In the genomic region with DNA sequence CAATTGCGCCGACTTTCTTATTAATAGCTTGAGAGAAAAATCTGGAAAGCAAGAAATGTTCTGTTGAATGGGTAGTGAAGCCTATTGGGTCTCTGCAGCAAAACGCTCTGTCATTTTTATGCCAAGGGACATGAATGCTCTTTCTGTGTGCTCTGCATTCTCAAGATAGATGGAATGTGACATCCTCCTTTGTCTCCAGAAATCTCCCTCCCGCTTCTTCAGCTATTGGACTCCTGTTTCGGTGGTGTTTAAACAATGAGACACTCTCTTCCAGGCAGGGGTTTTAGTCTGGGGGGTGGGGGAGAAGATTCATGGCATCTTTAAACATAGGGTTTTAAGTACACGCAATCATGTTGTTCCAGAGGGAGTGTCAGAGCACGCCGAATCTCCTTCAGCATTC, we compare ENCODE assay signal across 28 mouse cellular contexts.
DNase-seq lines count a peak whose midpoint lies in the region; ATAC-seq lines count a peak whose summit lies in the region.
"Had no signal": no experiment of that assay in that cellular context is flagged by ENCODE, and none has a peak within 500 bp of the region (broad histone marks: within the 10 kb centered on the region; RNA-seq: fewer than 3 reads in every experiment).

No protein-coding gene starts in this region.

- DNase-seq in hindbrain, embryonic 14.5 days (ENCODE audit: low spot score), result no peak
- no peak for DNase-seq in neural tube, embryonic 10.5 days (ENCODE audit: extremely low spot score, low spot score)
- peak; percentile 18 for DNase-seq in embryo, embryonic 11 days
- peak; percentile 94 for DNase-seq in retina, postnatal 1 day
- DNase-seq in adrenal gland, adult 8-10 months, result no peak
- no peak for DNase-seq in right cerebral cortex, postnatal 14 days
- DNase-seq: adrenal gland, adult 2 months; B cell, adult 2 months; cerebellum, adult 18-20 months; cerebellum, postnatal 14 days; forebrain, postnatal 0 days; heart, adult 2 months; kidney, adult 2 months; kidney, postnatal 36 days; liver, postnatal 0 days; lung, postnatal 36 days; thymus, postnatal 14 days had no signal

- H3K4me3 ChIP-seq in hindbrain, embryonic 15.5 days, result no peak overlapping the region
- no peak overlapping the region for H3K4me3 ChIP-seq in hindbrain, embryonic 14.5 days (replicated peaks; ENCODE audit: low read length)
- H3K4me3 ChIP-seq in neural tube, embryonic 13.5 days, result no peak overlapping the region
- H3K4me3 ChIP-seq: embryonic facial prominence, embryonic 15.5 days; forebrain, embryonic 12.5 days; heart, adult 2 months; heart, embryonic 12.5 days; intestine, embryonic 15.5 days; layer of hippocampus, adult 2 months; limb, embryonic 13.5 days; liver, embryonic 12.5 days; stomach, embryonic 15.5 days had no signal

- no peak for ATAC-seq in hindbrain, embryonic 15.5 days (ENCODE audit: low FRiP score, low read depth)
- ATAC-seq in hindbrain, embryonic 14.5 days (ENCODE audit: low FRiP score), result no peak
- ATAC-seq in neural tube, embryonic 13.5 days (ENCODE audit: low read depth), result no peak
- ATAC-seq: activated CD4-positive, CD25-positive, alpha-beta regulatory T cell, adult 4 months; forebrain, postnatal 0 days; intestine, embryonic 15.5 days; liver, embryonic 12.5 days; liver, postnatal 0 days had no signal

- H3K36me3 ChIP-seq in hindbrain, embryonic 15.5 days, result no peaks in the 10 kb centered on the region
- H3K36me3 ChIP-seq in hindbrain, embryonic 14.5 days (replicated peaks; ENCODE audit: control insufficient read depth, insufficient read depth), result no peaks in the 10 kb centered on the region
- no peaks in the 10 kb centered on the region for H3K36me3 ChIP-seq in neural tube, embryonic 13.5 days
- H3K36me3 ChIP-seq: embryonic facial prominence, embryonic 15.5 days; forebrain, embryonic 12.5 days; heart, embryonic 12.5 days; intestine, embryonic 15.5 days; limb, embryonic 13.5 days; liver, embryonic 12.5 days; stomach, embryonic 15.5 days had no signal

- H3K9ac ChIP-seq in hindbrain, embryonic 15.5 days, result no peak overlapping the region
- no peak overlapping the region; the same call in 1 of the 2 replicates for H3K9ac ChIP-seq in hindbrain, embryonic 14.5 days
- no peak overlapping the region for H3K9ac ChIP-seq in neural tube, embryonic 13.5 days
- H3K9ac ChIP-seq: embryonic facial prominence, embryonic 15.5 days; forebrain, embryonic 12.5 days; forebrain, postnatal 0 days; heart, embryonic 12.5 days; intestine, embryonic 15.5 days; limb, embryonic 13.5 days; liver, embryonic 12.5 days; liver, postnatal 0 days; stomach, embryonic 15.5 days had no signal

- 27% methylated on average over 8 of the region's 8 CpGs for WGBS in hindbrain, embryonic 15.5 days
- WGBS in hindbrain, embryonic 14.5 days, result 29% methylated on average over 8 of the region's 8 CpGs
- 28% methylated on average over 8 of the region's 8 CpGs for WGBS in neural tube, embryonic 13.5 days

- no peaks in the 10 kb centered on the region for H3K9me3 ChIP-seq in hindbrain, embryonic 15.5 days
- no peaks in the 10 kb centered on the region for H3K9me3 ChIP-seq in hindbrain, embryonic 14.5 days (ENCODE audit: control insufficient read depth, low read length)
- no peaks in the 10 kb centered on the region for H3K9me3 ChIP-seq in neural tube, embryonic 13.5 days
- H3K9me3 ChIP-seq: embryonic facial prominence, embryonic 15.5 days; forebrain, embryonic 12.5 days; heart, embryonic 12.5 days; intestine, embryonic 15.5 days; limb, embryonic 13.5 days; stomach, embryonic 15.5 days had no signal

- H3K27ac ChIP-seq in hindbrain, embryonic 15.5 days (replicated peaks), result peak overlapping the region; percentile 51; the same call in 1 of the 2 replicates
- no peak overlapping the region for H3K27ac ChIP-seq in hindbrain, embryonic 14.5 days
- H3K27ac ChIP-seq in neural tube, embryonic 13.5 days (replicated peaks), result peak overlapping the region; percentile 23; the same call in 1 of the 2 replicates
- H3K27ac ChIP-seq: embryonic facial prominence, embryonic 15.5 days; forebrain, embryonic 12.5 days; heart, adult 2 months; intestine, embryonic 15.5 days; layer of hippocampus, adult 2 months; limb, embryonic 13.5 days; liver, embryonic 12.5 days; stomach, embryonic 15.5 days had no signal

- peaks cover 28% of the 10 kb centered on the region for H3K4me1 ChIP-seq in hindbrain, embryonic 15.5 days (replicated peaks)
- H3K4me1 ChIP-seq in hindbrain, embryonic 14.5 days (replicated peaks; ENCODE audit: control insufficient read depth, insufficient read depth, low read length), result peaks cover 23% of the 10 kb centered on the region
- H3K4me1 ChIP-seq in neural tube, embryonic 13.5 days (replicated peaks), result peaks cover 34% of the 10 kb centered on the region
- H3K4me1 ChIP-seq: embryonic facial prominence, embryonic 15.5 days; heart, embryonic 12.5 days; intestine, embryonic 15.5 days; liver, embryonic 12.5 days; stomach, embryonic 15.5 days had no signal

- H3K4me2 ChIP-seq in hindbrain, embryonic 15.5 days, result no peak overlapping the region
- no peak overlapping the region for H3K4me2 ChIP-seq in hindbrain, embryonic 14.5 days (replicated peaks)
- H3K4me2 ChIP-seq in neural tube, embryonic 13.5 days, result no peak overlapping the region
- H3K4me2 ChIP-seq: embryonic facial prominence, embryonic 15.5 days; forebrain, embryonic 12.5 days; heart, embryonic 12.5 days; intestine, embryonic 15.5 days; limb, embryonic 13.5 days; liver, embryonic 12.5 days; stomach, embryonic 15.5 days had no signal

- H3K27me3 ChIP-seq in hindbrain, embryonic 15.5 days, result no peaks in the 10 kb centered on the region
- no peaks in the 10 kb centered on the region for H3K27me3 ChIP-seq in hindbrain, embryonic 14.5 days (ENCODE audit: control insufficient read depth, insufficient read depth, low read length)
- no peaks in the 10 kb centered on the region for H3K27me3 ChIP-seq in neural tube, embryonic 13.5 days
- H3K27me3 ChIP-seq: embryonic facial prominence, embryonic 15.5 days; forebrain, embryonic 12.5 days; heart, embryonic 12.5 days; intestine, embryonic 15.5 days; limb, embryonic 13.5 days; liver, embryonic 12.5 days; stomach, embryonic 15.5 days had no signal

Comparison
In these comparisons a context has a peak if more than half of its experiments do, and no peak if none do; other contexts are left out.
1. DNase-seq: peak in embryo, embryonic 11 days (single experiment) and retina, postnatal 1 day (single experiment); none in hindbrain, embryonic 14.5 days (single experiment), neural tube, embryonic 10.5 days (single experiment), adrenal gland, adult 8-10 months (single experiment) and right cerebral cortex, postnatal 14 days (single experiment).